Mouse (Mus musculus): ENCODE measurements at regions not wholly inside any gene's neighbourhood (a gene's known extent, or its start where the extent isn't known, plus 50 kb on each side); places are given as distances from the start of the nearest gene placed in this dataset.
A peak's percentile ranks its signal among the peaks of the same experiment; 100 is the strongest.

- WGBS: 66% methylated on average over 3 of the region's 3 CpGs
- no peaks in the 10 kb centered on the region for H3K4me1 ChIP-seq (ENCODE audit: control insufficient read depth, insufficient read depth, low read length)
- no peaks in the 10 kb centered on the region for H3K27me3 ChIP-seq (ENCODE audit: control insufficient read depth, insufficient read depth, low read length)
- H3K27ac ChIP-seq: no peak overlapping the region
- H3K9ac ChIP-seq (ENCODE audit: low read depth, low read length): no peak overlapping the region
- H3K36me3 ChIP-seq (ENCODE audit: control insufficient read depth, insufficient read depth, low read length): no peaks in the 10 kb centered on the region
- DNase-seq: no peak
- no peak for TF ChIP-seq POLR2A (IDR thresholded peaks at IDR 0.05; ENCODE audit: insufficient read depth, low read depth, low read length)
- no peak for TF ChIP-seq CTCF (IDR thresholded peaks at IDR 0.05)
- no peak for TF ChIP-seq EP300 (IDR thresholded peaks at IDR 0.05; ENCODE audit: insufficient read depth, low read depth, low read length)
- intact Hi-C loops (cut with DNase I): no loop called here
- H3K4me3 ChIP-seq: no peak overlapping the region
- H3K79me2 ChIP-seq (replicated peaks; ENCODE audit: control insufficient read depth, insufficient read depth, low read length): no peaks in the 10 kb centered on the region
Observed at GRCm38 (mm10) chr1:194341758-194342157, 276.3 kb upstream of the Plxna2 start.

GRCm38 (mm10) chr1:194334752-194335719 is 283.0 kb upstream of the Plxna2 start:
- WGBS: 57% methylated on average over 5 of the region's 5 CpGs
- no peak overlapping the region for H3K27ac ChIP-seq
- no peaks in the 10 kb centered on the region for H3K36me3 ChIP-seq (ENCODE audit: control insufficient read depth, insufficient read depth, low read length)
- H3K9ac ChIP-seq (ENCODE audit: low read depth, low read length): no peak overlapping the region
- H3K4me1 ChIP-seq (ENCODE audit: control insufficient read depth, insufficient read depth, low read length): no peaks in the 10 kb centered on the region
- H3K27me3 ChIP-seq (ENCODE audit: control insufficient read depth, insufficient read depth, low read length): no peaks in the 10 kb centered on the region
- H3K79me2 ChIP-seq (replicated peaks; ENCODE audit: control insufficient read depth, insufficient read depth, low read length): no peaks in the 10 kb centered on the region
- TF ChIP-seq CTCF (IDR thresholded peaks at IDR 0.05) (no peak), EP300 (IDR thresholded peaks at IDR 0.05; ENCODE audit: insufficient read depth, low read depth, low read length) (no peak), POLR2A (IDR thresholded peaks at IDR 0.05; ENCODE audit: insufficient read depth, low read depth, low read length) (no peak)
- intact Hi-C loops (cut with DNase I): no loop called here
- DNase-seq: peak in 1 of 2 experiments; percentile 6
- H3K4me3 ChIP-seq: no peak overlapping the region

GRCm38 (mm10) chr1:194332639-194333038 is 285.4 kb upstream of the Plxna2 start:
- H3K79me2 ChIP-seq (replicated peaks; ENCODE audit: control insufficient read depth, insufficient read depth, low read length): no peaks in the 10 kb centered on the region
- intact Hi-C loops (cut with DNase I): no loop called here
- TF ChIP-seq POLR2A (IDR thresholded peaks at IDR 0.05; ENCODE audit: insufficient read depth, low read depth, low read length): no peak
- TF ChIP-seq EP300 (IDR thresholded peaks at IDR 0.05; ENCODE audit: insufficient read depth, low read depth, low read length): no peak
- no peak for TF ChIP-seq CTCF (IDR thresholded peaks at IDR 0.05)
- no peak overlapping the region for H3K4me3 ChIP-seq
- no peaks in the 10 kb centered on the region for H3K36me3 ChIP-seq (ENCODE audit: control insufficient read depth, insufficient read depth, low read length)
- H3K4me1 ChIP-seq (ENCODE audit: control insufficient read depth, insufficient read depth, low read length): no peaks in the 10 kb centered on the region
- no peak for DNase-seq
- H3K27ac ChIP-seq: no peak overlapping the region
- H3K27me3 ChIP-seq (ENCODE audit: control insufficient read depth, insufficient read depth, low read length): no peaks in the 10 kb centered on the region
- no peak overlapping the region for H3K9ac ChIP-seq (ENCODE audit: low read depth, low read length)

GRCm38 (mm10) chr1:194330471-194330870 is 287.5 kb upstream of the Plxna2 start:
- H3K27me3 ChIP-seq (ENCODE audit: control insufficient read depth, insufficient read depth, low read length): no peaks in the 10 kb centered on the region
- H3K9ac ChIP-seq (ENCODE audit: low read depth, low read length): no peak overlapping the region
- intact Hi-C loops (cut with DNase I): no loop called here
- WGBS: 98% methylated on average over 1 of the region's 1 CpGs
- H3K36me3 ChIP-seq (ENCODE audit: control insufficient read depth, insufficient read depth, low read length): no peaks in the 10 kb centered on the region
- no peak overlapping the region for H3K27ac ChIP-seq
- TF ChIP-seq POLR2A (IDR thresholded peaks at IDR 0.05; ENCODE audit: insufficient read depth, low read depth, low read length) (no peak), EP300 (IDR thresholded peaks at IDR 0.05; ENCODE audit: insufficient read depth, low read depth, low read length) (no peak), CTCF (IDR thresholded peaks at IDR 0.05) (no peak)
- no peaks in the 10 kb centered on the region for H3K79me2 ChIP-seq (replicated peaks; ENCODE audit: control insufficient read depth, insufficient read depth, low read length)
- H3K4me3 ChIP-seq: no peak overlapping the region
- no peaks in the 10 kb centered on the region for H3K4me1 ChIP-seq (ENCODE audit: control insufficient read depth, insufficient read depth, low read length)
- DNase-seq: no peak

GRCm38 (mm10) chr1:194320320-194321036 is 297.5 kb upstream of the Plxna2 start:
- H3K36me3 ChIP-seq (ENCODE audit: control insufficient read depth, insufficient read depth, low read length): no peaks in the 10 kb centered on the region
- WGBS: 76% methylated on average over 3 of the region's 3 CpGs
- no peaks in the 10 kb centered on the region for H3K79me2 ChIP-seq (replicated peaks; ENCODE audit: control insufficient read depth, insufficient read depth, low read length)
- DNase-seq: no peak
- no peak overlapping the region for H3K27ac ChIP-seq
- TF ChIP-seq POLR2A (IDR thresholded peaks at IDR 0.05; ENCODE audit: insufficient read depth, low read depth, low read length) (no peak), CTCF (IDR thresholded peaks at IDR 0.05) (no peak), EP300 (IDR thresholded peaks at IDR 0.05; ENCODE audit: insufficient read depth, low read depth, low read length) (no peak)
- H3K9ac ChIP-seq (ENCODE audit: low read depth, low read length): no peak overlapping the region
- H3K4me3 ChIP-seq: no peak overlapping the region
- no peaks in the 10 kb centered on the region for H3K27me3 ChIP-seq (ENCODE audit: control insufficient read depth, insufficient read depth, low read length)
- no peaks in the 10 kb centered on the region for H3K4me1 ChIP-seq (ENCODE audit: control insufficient read depth, insufficient read depth, low read length)
- intact Hi-C loops (cut with DNase I): no loop called here

- Histone ChIP-seq H3K4me3 (no peak overlapping the region), H3K27me3 (ENCODE audit: control insufficient read depth, insufficient read depth, low read length) (no peaks in the 10 kb centered on the region), H3K9ac (ENCODE audit: low read depth, low read length) (no peak overlapping the region), H3K4me1 (ENCODE audit: control insufficient read depth, insufficient read depth, low read length) (no peaks in the 10 kb centered on the region), H3K36me3 (ENCODE audit: control insufficient read depth, insufficient read depth, low read length) (no peaks in the 10 kb centered on the region), H3K27ac (no peak overlapping the region), H3K79me2 (replicated peaks; ENCODE audit: control insufficient read depth, insufficient read depth, low read length) (no peaks in the 10 kb centered on the region)
- TF ChIP-seq POLR2A (IDR thresholded peaks at IDR 0.05; ENCODE audit: insufficient read depth, low read depth, low read length) (no peak), EP300 (IDR thresholded peaks at IDR 0.05; ENCODE audit: insufficient read depth, low read depth, low read length) (no peak), CTCF (IDR thresholded peaks at IDR 0.05) (no peak)
- DNase-seq: no peak
- intact Hi-C loops (cut with DNase I): no loop called here
Observed at GRCm38 (mm10) chr1:194318351-194318750, 299.7 kb upstream of the Plxna2 start.
